Mouse (Mus musculus) embryonic facial prominence, embryonic 15.5 days (tissue): Measurements from ENCODE around the gene Mthfd1. TPM values are rescaled to one million over a fixed set of nuclear protein-coding genes. Genes with fewer than 3 reads are reported as not detected.
A peak's percentile ranks its signal among the peaks of the same experiment; 100 is the strongest.
"Not testable (repeated sequence)": the region's sequence is repeated elsewhere in the genome, so short reads cannot be mapped to it uniquely, and the experiment has no call there.

Experiments used
- ATAC-seq: fragments of 200-750 bp; cut with Nextera tagmentation; 2 replicates; pipeline ENCODE4 v1.8.0; 2017; ENCODE audit warnings: low read depth, moderate TSS enrichment; ENCODE audit not compliant: insufficient number of reproducible peaks, low FRiP score, low TSS enrichment
- H3K27ac ChIP-seq: fragments of 300-500 bp; sonication (generic); replicated peaks from 2 replicates; pipeline ENCODE4 v1.5.1; 2015; ENCODE audit warnings: mild to moderate bottlenecking, inconsistent platforms
- H3K27me3 ChIP-seq: fragments of 300-500 bp; sonication (generic); 2 replicates; pipeline ENCODE4 v1.6.1; 2015; ENCODE audit warnings: inconsistent platforms
- H3K36me3 ChIP-seq: fragments of 300-500 bp; sonication (generic); 2 replicates; pipeline ENCODE4 v1.6.1; 2015; ENCODE audit warnings: mild to moderate bottlenecking, inconsistent platforms
- H3K4me1 ChIP-seq: fragments of 300-500 bp; sonication (generic); 2 replicates; pipeline ENCODE4 v1.6.1; 2015; ENCODE audit warnings: inconsistent platforms
- H3K4me2 ChIP-seq: fragments of 300-500 bp; sonication (generic); replicated peaks from 2 replicates; pipeline ENCODE4 v1.6.1; 2015; ENCODE audit warnings: mild to moderate bottlenecking, inconsistent platforms
- H3K4me3 ChIP-seq: fragments of 300-500 bp; sonication (generic); replicated peaks from 2 replicates; pipeline ENCODE4 v1.5.1; 2015; ENCODE audit warnings: mild to moderate bottlenecking, inconsistent platforms
- H3K9ac ChIP-seq: fragments of 300-500 bp; sonication (generic); 2 replicates; pipeline ENCODE4 v1.6.1; 2015; ENCODE audit warnings: inconsistent platforms
- H3K9me3 ChIP-seq: fragments of 300-500 bp; sonication (generic); replicated peaks from 2 replicates; pipeline ENCODE4 v1.6.1; 2016; ENCODE audit warnings: inconsistent platforms
- WGBS: fragments of 180-500 bp; shearing (Covaris S2); methylation state at CpG from one replicate; pipeline ENCODE4 v1.1.7; 2015; 5-methylcytosine and 5-hydroxymethylcytosine counted together
- polyA plus RNA-seq: library from polyadenylated mRNA; unstranded; fragments of >200 nt; fragmentation: Nextera tagmentation; extraction: Ambion mirVana; gene quantifications from 2 replicates; pipeline ENCODE4 v1.2.1, GENCODE M21; 2015

Gene Mthfd1
- 54.9 and 56.6 TPM in 2 replicates for polyA plus RNA-seq

DNA sequence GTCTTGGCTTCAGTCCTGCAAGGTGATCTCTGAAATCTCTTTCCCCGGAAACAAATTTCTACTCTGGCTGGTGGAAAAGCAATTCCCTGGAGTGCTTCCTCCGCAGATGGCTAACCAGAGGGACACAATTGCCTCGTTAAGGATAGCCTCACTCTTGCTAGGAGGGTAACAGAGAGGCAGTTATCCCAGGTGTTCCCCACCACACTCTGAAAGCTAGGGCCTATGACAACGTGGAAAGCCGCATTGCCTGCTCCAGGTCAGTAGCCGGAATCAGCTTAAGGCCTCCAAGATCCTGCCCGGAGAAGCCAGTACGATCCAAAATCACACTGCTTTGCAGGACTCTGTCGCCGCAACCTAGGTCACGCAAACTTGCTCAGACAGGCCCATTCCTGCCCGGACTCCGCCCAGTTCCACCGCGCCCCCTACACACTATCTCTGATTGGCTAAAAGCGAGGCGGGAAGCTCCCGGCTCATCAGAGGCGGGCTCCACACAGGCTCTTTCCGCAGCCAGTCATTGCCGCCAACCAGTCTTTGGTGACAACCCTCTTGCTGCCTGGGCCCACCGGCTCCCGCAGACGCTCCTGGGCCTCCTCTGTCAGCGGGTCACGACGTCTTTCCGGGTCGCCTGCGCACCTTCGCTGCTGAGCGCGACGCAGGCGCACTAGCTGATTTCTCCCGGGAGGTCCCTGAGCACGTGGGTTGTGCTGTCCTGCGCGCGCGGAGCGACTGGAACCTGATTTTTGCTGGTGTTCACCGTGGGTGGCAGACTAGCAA lies at the start of gene Mthfd1:
Gene Mthfd1 (plus strand): TSS at position 574 of the 774 bp plus-strand sequence.
- ATAC-seq: peak; percentile 99
- WGBS: 1% methylated on average over 43 of the region's 43 CpGs
- peak within 1 kb of the TSS; percentile 77 for H3K27ac ChIP-seq
- H3K9me3 ChIP-seq: no peaks in the 10 kb centered on the region
- peak within 1 kb of the TSS; percentile 90 for H3K4me2 ChIP-seq
- no peaks in the 10 kb centered on the region for H3K27me3 ChIP-seq
- H3K36me3 ChIP-seq: no peaks in the 10 kb centered on the region
- peak within 1 kb of the TSS; percentile 60 for H3K9ac ChIP-seq
- H3K4me1 ChIP-seq: peaks cover 20% of the 10 kb centered on the region; the same call in 1 of the 2 replicates
- H3K4me3 ChIP-seq: peak within 1 kb of the TSS; percentile 62

DNA sequence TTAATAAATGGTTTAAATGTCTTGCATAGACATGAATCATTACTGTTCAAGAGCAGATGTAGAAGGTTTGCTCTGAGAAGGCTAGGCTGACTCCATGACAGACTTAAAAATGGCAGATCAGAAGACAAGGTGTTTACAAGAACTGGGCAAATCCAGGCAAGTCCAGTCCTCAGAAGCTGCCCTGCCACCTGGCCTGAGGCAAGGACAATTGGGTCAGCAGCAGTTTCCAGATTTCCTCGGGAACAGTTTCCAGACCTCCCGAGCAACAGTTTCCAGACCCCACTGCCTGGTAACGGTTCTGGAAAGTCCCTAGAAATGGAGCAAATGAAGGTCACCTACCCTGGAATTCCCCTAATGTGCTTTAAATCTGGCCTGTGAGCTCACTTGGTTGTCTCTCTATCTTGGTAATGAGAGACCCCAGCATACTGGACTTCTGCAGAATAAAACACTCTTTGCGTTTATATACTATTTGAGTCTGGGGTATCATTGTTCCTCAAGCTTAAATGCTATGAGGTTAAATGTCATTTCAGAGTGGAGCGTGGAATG lies 45.6 kb upstream of the Mthfd1 start:
- no peak overlapping the region for H3K9ac ChIP-seq
- H3K27ac ChIP-seq: no peak overlapping the region
- H3K27me3 ChIP-seq: no peaks in the 10 kb centered on the region
- ATAC-seq: no peak
- H3K9me3 ChIP-seq: no peaks in the 10 kb centered on the region
- no peak overlapping the region for H3K4me2 ChIP-seq
- no peaks in the 10 kb centered on the region for H3K36me3 ChIP-seq
- H3K4me1 ChIP-seq: no peaks in the 10 kb centered on the region
- 84% methylated on average over 5 of the region's 5 CpGs for WGBS
- no peak overlapping the region for H3K4me3 ChIP-seq

DNA sequence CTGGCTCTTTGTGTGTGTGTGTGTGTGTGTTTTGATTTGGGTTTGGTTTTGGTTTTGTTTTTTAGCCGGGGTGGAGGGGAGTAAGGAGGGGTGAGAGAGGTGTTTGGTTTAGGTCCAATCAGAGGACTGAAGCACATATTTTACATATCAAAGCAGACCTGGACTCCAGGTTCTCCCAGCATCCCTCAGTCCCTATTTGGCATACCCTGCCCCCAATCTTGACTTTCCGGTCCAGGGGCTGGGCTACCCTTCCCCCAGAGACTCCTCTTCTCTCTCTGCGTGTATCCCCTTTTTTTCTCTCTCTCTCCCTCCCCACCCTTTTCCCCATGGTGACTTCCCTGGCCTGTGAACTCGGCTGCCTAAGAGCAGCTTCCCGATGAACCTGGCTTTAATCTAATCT lies 40.0 kb upstream of the Mthfd1 start:
- H3K4me2 ChIP-seq: no peak overlapping the region
- WGBS: 17% methylated on average over 5 of the region's 5 CpGs
- H3K4me1 ChIP-seq: peaks cover 7% of the 10 kb centered on the region; the same call in 1 of the 2 replicates
- no peaks in the 10 kb centered on the region for H3K27me3 ChIP-seq
- ATAC-seq: no peak
- H3K9me3 ChIP-seq: no peaks in the 10 kb centered on the region
- H3K36me3 ChIP-seq: no peaks in the 10 kb centered on the region
- H3K4me3 ChIP-seq: no peak overlapping the region
- H3K27ac ChIP-seq: no peak overlapping the region
- no peak overlapping the region for H3K9ac ChIP-seq

DNA sequence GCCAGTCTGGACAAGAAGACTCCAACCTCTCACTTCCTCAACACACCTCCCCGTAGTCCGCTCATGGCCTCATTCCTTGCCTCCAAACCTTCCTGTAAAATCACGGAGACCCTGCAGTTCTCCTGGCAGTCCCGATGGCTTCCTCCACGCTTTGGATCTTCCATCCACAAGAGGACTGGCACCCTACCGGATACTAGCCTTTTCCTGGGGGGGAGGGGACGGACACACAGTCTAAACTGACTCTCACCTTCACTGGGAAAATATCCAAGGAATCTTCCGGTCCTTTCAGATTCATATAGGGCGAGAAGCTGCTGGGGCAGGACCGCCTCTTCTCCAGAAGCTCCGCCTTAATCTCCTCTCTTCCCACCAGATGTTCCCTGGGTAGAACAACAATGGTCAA lies 38.4 kb upstream of the Mthfd1 start:
- WGBS: 68% methylated on average over 11 of the region's 11 CpGs
- H3K4me2 ChIP-seq: no peak overlapping the region
- no peak for ATAC-seq
- no peaks in the 10 kb centered on the region for H3K36me3 ChIP-seq
- H3K27ac ChIP-seq: no peak overlapping the region
- no peaks in the 10 kb centered on the region for H3K27me3 ChIP-seq
- H3K9me3 ChIP-seq: no peaks in the 10 kb centered on the region
- H3K9ac ChIP-seq: no peak overlapping the region
- peaks cover 7% of the 10 kb centered on the region; the same call in 1 of the 2 replicates for H3K4me1 ChIP-seq
- no peak overlapping the region for H3K4me3 ChIP-seq

DNA sequence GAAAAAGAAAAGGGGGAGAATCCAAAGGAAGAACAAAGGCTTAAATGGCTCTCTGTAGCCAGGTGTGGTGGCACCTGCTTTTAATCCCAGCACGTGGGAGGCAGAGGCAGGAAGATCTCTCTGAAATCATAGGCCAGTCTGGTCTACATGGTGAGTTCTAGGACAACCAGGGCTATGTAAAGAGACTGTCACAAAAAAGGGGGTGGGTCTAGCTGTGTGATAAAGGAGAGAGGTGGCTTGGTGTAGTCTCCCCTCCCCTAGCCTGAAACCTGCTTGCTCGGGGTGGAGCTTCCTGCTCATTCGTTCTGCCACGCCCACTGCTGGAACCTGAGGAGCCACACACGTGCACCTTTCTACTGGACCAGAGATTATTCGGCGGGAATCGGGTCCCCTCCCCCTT lies 33.0 kb upstream of the Mthfd1 start:
- H3K27ac ChIP-seq, H3K36me3 ChIP-seq, H3K9me3 ChIP-seq, H3K4me3 ChIP-seq, H3K4me2 ChIP-seq, H3K4me1 ChIP-seq, H3K27me3 ChIP-seq, H3K9ac ChIP-seq, ATAC-seq: not testable (repeated sequence)
- WGBS: 49% methylated on average over 4 of the region's 8 CpGs

DNA sequence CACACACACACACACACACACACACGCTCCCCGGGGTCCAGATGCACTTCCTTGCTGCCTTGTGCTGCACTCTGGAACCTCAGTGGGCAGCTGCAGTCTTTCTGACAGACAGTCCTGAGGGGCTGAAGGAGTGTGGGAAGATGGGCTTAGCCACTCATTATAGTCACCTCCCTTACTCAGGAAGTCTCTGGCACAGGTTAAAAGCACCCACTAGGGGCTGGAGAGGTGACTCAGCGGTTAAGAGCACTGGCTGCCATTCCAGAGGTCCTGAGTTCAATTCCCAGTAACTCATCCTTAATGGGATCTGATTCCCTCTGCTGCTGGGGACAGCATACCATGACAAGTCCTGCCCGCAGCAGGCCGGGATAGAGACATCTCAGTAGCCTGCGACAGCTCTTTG lies 24.5 kb upstream of the Mthfd1 start:
- Histone ChIP-seq H3K27me3 (no peaks in the 10 kb centered on the region), H3K27ac (no peak overlapping the region), H3K4me2 (no peak overlapping the region), H3K9ac (no peak overlapping the region), H3K4me1 (no peaks in the 10 kb centered on the region), H3K4me3 (no peak overlapping the region), H3K36me3 (no peaks in the 10 kb centered on the region), H3K9me3 (no peaks in the 10 kb centered on the region)
- WGBS: 79% methylated on average over 6 of the region's 6 CpGs
- no peak for ATAC-seq

DNA sequence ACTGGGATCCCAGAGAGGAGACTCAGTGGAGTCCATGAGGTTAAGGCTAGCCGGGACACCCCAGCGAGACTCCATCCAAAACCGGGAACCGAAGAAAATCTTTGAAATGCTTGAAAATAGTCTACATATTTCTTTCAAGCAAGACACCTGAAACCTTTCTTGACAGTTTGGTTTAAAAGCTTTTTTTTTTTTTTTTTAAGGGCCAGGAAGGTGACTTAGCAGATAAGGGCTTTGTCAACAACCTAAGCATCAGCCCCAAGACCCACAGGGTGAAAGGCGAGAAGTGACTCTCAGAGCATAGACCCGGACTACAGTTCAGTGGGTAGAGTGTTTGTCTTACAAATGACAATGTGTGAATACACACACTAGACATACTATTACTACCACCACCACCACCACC lies 19.8 kb upstream of the Mthfd1 start:
- no peak overlapping the region for H3K9ac ChIP-seq
- H3K4me3 ChIP-seq: no peak overlapping the region
- no peaks in the 10 kb centered on the region for H3K9me3 ChIP-seq
- no peak for ATAC-seq
- H3K4me2 ChIP-seq: no peak overlapping the region
- no peaks in the 10 kb centered on the region for H3K27me3 ChIP-seq
- WGBS: 84% methylated on average over 6 of the region's 6 CpGs
- H3K4me1 ChIP-seq: no peaks in the 10 kb centered on the region
- no peaks in the 10 kb centered on the region for H3K36me3 ChIP-seq
- H3K27ac ChIP-seq: no peak overlapping the region

DNA sequence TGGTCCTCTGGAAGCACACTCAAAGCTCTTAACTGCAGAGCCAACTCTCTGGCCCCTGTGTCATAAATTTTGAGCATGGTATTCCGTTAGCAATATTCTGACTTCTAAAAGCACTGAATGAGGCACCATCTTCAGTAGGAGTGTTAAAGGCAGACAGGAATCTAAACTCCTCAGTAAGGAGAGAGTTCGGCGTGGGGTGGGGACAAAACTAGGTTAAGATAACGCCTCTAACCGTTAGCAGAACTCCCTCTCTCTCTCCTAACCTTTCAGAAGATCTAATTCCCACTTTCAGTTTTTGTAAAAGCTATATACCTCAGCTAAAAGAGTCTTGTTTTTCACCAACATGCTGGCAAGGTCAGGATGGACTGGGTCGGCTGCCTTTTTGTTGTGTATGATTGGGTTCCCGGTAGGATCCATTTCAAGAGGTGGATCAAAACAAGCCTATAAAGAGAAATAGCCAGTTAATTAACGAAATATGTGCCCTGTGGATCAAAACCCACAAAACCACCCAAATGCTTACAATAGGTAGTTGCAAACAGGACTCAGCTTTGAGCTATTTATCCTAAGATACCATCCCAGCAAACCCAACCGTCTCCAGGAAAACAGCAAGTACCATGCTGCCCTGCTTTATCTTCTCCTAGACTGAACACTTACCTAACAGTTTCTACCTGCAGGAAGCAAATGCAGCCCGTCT lies 15.8 kb upstream of the Mthfd1 start:
- Histone ChIP-seq H3K9me3 (no peaks in the 10 kb centered on the region), H3K36me3 (no peaks in the 10 kb centered on the region), H3K4me3 (no peak overlapping the region), H3K4me2 (no peak overlapping the region), H3K4me1 (no peaks in the 10 kb centered on the region), H3K27ac (no peak overlapping the region), H3K9ac (no peak overlapping the region), H3K27me3 (no peaks in the 10 kb centered on the region)
- 65% methylated on average over 10 of the region's 10 CpGs for WGBS
- ATAC-seq: no peak

DNA sequence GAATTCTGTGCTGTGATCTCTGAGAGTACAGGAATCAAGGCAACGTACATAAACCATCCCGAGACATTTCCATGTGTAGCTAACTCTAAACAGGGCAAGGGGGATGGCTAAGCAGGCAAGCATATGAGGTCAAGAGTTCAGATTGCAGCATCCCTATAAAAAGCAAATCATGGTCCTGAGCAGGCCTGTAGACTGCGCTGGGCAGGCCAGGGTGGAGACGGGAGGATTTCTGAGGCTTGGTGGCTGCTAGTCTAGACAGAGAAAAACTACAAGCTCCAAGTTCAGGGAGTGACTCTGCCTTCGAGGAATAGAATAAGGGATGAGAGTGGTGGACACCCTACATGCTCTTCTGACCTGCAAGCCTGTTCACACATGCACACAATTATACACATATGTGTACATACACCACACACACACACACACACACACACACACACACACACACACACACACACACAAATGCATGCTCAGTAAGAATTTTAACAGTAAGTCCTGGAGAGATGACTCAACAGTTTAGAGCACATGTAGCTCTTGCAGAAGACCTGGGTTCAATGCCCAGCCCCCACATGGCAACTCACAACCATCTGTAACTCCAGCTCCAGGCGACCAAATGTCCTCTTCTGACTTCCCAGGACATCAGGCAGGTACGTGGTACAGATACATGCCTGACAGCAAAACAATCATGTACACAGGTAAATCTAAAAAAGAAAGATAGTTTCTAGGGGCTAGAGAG lies 15.1 kb upstream of the Mthfd1 start:
- Histone ChIP-seq H3K36me3 (no peaks in the 10 kb centered on the region), H3K9ac (no peak overlapping the region), H3K9me3 (no peaks in the 10 kb centered on the region), H3K4me3 (no peak overlapping the region), H3K4me2 (no peak overlapping the region), H3K27me3 (no peaks in the 10 kb centered on the region), H3K4me1 (no peaks in the 10 kb centered on the region), H3K27ac (no peak overlapping the region)
- 63% methylated on average over 7 of the region's 7 CpGs for WGBS
- no peak for ATAC-seq

DNA sequence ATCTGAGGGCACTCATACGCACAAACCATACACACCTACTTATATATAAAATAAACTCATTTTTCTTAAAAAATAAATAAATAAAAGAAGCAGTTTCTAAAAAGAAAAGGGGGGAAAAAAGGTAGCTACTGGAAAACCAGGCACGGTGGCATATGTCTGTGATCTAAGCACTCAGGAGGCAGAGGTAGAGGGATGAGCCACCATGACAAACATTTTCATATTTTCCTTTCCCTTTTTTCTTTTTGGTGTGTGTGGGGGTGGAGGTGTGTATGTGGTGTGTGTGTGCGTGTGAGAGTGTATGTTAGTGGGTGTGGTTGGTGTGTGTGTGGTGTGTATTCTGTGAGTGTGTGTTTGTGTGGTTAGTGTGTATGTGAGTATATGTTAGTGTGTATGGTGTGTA lies 14.4 kb upstream of the Mthfd1 start:
- no peak overlapping the region for H3K4me3 ChIP-seq
- H3K4me2 ChIP-seq: no peak overlapping the region
- no peaks in the 10 kb centered on the region for H3K9me3 ChIP-seq
- no peaks in the 10 kb centered on the region for H3K36me3 ChIP-seq
- WGBS: 87% methylated on average over 3 of the region's 3 CpGs
- no peak overlapping the region for H3K9ac ChIP-seq
- H3K27ac ChIP-seq: no peak overlapping the region
- no peak for ATAC-seq
- H3K4me1 ChIP-seq: no peaks in the 10 kb centered on the region
- H3K27me3 ChIP-seq: no peaks in the 10 kb centered on the region

DNA sequence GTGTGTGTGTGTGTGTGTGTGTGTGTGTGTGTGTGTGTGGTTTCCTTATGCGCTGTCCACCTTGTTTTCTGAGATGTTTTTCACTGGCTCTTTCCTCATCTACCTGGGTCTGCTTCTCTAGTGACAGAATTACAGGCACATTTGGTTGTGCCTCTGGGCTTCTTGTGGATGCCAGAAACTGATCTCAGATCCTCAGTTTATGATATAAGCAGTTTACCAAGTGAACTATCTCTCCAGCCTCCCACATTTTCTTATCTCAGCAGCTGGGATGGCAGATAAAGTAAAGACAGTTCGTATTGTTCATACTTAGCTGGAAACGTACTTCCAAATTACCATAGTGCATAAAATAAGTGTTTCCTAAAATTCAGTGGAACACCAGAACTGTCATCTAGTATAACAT lies 14.0 kb upstream of the Mthfd1 start:
- Histone ChIP-seq H3K36me3 (no peaks in the 10 kb centered on the region), H3K9me3 (no peaks in the 10 kb centered on the region), H3K4me3 (no peak overlapping the region), H3K27me3 (no peaks in the 10 kb centered on the region), H3K4me1 (no peaks in the 10 kb centered on the region), H3K9ac (no peak overlapping the region), H3K27ac (no peak overlapping the region), H3K4me2 (no peak overlapping the region)
- ATAC-seq: no peak
- 76% methylated on average over 3 of the region's 3 CpGs for WGBS
